Mouse (Mus musculus): ENCODE data around the gene Samd4.
A peak's percentile ranks its signal among the peaks of the same experiment; 100 is the strongest.
"Not testable (repeated sequence)": the region's sequence is repeated elsewhere in the genome, so short reads cannot be mapped to it uniquely, and the experiment has no call there.

Samd4 gene

DNA sequence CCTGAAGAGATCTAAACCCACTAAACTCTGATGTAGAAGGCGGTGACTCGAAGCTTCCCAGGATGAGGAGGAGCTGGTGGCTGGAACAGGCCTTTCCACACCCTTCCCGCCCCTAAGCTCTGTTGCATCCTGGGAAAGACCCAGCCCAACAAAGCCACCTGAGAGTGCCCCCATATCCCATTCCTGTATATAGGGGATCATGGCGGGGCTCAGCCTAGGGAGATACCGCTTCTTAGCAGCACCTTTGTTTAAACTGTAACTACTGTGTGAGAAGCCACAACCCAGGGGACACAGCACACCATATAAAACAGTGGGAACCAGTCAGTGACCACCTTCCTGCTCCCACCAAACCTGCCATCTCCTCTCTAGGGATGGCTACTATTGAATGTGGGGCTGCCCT, 193.2 kb downstream of the Samd4 start:
- no peak for DNase-seq

DNA sequence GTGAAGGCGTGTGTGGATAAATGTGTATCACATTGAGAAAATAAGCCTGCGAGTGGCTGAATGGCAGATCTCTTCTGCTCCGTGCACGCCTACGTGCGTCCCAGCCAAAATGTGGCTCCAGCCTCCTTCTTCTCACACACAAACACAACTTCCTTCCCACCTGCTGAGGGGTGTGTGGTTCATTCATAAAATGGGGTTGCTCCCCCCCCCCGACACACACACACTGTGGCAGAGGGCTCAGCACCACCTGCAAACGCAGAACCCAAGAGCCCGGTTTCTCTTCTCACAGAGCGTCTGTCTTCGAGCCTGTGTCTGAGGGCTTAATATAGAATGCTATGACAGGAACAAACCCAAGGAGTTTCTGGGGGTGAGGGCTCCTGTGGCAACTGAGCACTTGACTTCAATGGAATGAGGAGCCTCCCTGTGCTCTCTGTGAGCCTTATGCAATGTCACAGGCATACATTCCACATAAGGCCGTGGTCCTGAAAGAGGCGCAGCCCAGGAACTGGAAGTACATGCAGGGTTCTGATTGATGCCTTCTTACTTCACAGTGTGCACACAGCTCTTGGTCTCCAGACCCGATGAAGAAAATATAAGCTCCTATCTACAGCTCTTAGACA, 194.4 kb downstream of the Samd4 start:
- no peak for DNase-seq

DNA sequence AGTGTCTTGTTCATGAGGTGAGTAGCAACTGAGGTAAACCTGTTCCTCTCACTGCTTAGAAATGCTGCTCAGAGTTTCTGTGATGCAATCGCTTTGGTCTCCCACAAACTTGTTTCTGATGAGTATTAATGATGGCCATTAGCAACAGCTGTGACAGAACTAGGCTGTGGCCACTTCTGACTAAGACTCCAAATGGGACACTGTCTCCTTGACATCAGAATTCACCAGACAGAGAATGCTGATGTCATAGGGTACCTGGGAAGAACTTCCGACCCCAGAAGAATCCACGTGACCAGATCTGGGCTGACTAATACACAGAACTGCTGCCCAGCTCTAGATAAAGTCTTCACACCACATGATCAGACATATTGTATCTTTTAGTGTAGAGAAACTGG, 194.9 kb downstream of the Samd4 start:
- no peak for DNase-seq

DNA sequence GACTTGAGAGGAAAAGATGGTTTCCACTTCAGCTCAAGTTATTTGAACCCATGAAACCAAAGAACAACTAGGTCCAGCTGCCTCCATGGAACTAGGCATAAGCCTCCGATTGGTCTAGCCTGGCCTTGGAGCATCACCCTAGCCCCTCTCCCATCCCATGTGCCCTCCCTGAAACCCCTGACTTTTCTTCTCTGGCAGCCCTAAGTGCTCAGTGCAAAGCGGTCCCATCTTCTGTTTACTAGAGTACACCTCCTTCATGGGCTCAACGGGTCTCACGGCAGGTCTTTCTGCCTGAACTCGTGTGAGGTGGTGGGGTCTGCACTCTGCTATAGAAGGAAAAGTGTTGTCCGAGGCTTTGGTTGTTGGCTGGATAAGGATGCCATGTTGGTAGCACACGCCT, 197.3 kb downstream of the Samd4 start:
- no peak for DNase-seq

DNA sequence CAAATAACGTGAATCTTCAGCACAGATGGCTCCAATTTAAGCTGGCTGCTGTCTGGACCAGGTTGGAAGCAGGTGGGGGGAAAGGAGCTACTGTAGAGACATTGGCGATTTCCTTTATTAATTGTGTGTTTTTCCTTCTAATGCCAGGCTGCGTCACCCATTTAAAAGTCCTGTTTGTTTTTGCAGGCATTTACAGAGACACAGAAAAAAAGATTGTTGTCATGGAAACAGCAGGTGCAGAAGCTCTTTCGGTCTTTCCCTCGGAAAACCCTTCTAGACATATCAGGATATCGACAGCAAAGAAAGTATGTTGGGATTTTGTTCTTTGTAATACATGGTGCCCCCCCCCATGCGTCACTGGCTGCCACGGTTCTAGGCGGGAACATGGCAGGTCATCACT, 200.7 kb downstream of the Samd4 start:
- no peak for DNase-seq

DNA sequence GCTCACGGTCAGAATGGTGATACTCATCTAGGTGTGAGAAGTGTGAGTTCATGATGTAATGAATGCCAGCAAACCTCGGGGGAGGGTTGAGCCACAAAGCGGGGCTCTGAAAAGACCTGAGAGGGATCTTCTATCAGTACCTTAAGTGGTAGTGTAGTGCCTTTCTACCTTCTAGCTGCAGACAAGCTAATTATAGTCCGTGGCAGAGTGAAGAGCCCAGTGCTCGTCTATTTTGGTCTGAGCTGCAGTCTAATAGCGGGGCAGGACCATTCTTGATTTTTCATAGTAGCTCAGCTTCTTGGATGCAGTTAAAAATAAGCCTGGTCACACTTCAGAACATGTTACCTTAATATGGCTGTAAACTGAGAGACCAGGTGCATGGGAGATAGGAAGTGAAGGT, 201.2 kb downstream of the Samd4 start:
- DNase-seq: no peak

DNA sequence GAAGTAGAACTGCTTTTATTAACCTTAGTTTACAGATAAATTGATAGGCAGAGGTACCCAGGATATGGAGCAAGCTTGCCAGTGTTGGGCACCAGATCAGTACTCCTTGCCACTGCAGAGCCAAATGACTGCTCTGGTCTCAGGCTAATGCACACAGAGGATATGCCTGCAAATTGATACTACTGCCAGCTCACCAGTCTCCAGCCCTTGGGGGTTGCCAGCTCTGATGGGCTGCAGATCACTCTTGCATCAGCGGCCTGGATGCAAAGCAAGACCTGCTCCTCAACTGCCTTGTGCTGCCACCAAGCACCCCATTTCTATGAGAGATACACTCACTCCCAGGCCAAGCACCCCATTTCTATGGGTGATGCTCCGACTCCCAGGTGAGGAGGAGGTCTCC, 202.0 kb downstream of the Samd4 start:
- no peak for DNase-seq

DNA sequence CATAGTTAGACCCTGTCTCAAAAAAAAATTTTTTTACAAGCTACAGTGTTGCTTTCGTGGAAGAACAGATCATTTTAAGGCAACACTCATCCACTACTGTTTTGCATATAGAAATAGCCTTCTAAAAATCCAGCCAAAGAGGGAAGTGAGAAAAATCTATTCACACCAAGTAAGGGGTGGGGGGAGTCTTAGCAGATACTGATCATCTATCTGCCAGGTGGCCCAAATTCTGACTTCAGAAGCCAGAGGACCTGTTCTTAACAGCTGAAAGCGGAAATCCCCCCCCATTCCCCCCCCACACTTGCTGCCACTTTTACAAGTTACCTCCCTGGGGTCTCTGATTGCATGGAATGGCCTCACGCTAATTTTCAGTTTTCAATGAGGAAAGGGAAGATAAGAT, 203.5 kb downstream of the Samd4 start:
- no peak for DNase-seq

DNA sequence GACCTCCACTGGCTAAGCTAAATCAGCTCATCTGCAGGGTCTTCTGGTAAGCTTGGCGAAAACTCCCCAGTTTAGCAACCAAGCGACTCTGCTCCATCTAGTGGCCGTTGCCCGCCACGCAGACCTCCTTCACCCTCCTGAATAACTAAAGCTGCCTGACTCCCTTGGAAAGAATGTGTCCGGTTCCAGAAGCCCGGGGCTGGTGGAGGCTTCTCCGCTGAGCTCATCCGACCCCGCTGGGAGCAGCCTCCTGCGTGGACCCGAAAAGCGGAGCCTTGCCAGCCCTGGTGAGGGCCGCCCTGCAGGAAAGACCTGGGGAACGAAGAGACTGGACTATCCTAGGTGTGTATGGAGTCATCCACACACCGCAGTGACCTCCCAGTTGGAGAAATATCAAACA, 204.1 kb downstream of the Samd4 start:
- peak; percentile 52 for DNase-seq

DNA sequence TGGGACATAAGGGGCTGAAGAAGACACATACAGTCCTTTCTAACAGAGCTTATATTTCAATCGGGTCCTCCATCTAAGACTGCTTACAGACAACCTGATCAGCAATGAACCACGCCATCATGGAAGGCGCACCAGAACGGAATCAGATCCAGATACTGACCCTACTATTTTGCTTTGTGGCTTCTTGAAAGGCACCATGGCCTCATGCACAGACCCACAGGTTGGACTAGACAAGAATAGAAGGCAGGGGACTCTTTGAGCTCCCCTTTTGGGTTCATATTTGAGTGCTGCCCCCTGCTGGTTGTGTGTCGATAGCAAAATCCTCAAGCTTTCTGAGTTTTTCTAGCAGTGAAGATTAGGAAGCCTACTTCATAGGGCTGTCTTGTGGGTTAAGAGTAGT, 204.5 kb downstream of the Samd4 start:
- DNase-seq: peak; percentile 78

DNA sequence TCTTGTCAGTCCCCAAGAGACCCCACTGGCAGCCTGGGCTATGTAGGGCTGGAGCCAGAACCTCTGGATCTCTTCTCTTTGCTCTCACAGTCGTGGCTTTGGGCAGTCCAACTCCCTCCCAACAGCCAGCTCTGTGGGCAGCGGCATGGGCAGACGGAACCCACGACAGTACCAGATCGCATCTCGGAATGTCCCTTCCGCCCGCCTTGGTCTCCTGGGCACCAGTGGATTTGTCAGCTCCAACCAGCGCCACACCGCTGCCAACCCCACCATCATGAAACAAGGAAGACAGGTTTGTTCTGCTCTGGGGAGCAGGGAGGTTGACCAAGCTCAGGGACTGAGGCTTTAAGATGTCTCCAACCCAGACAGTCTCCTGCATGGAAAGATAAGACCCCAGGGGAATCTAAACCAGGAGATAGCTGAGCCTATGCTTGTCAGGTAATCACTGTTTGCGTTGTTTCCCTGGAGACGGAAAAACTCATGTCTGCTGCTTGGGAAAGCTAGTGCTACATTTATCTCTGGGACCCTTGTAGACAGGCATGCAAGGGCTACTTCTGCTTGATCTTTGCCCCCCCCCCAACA, 205.1 kb downstream of the Samd4 start:
- no peak for DNase-seq

DNA sequence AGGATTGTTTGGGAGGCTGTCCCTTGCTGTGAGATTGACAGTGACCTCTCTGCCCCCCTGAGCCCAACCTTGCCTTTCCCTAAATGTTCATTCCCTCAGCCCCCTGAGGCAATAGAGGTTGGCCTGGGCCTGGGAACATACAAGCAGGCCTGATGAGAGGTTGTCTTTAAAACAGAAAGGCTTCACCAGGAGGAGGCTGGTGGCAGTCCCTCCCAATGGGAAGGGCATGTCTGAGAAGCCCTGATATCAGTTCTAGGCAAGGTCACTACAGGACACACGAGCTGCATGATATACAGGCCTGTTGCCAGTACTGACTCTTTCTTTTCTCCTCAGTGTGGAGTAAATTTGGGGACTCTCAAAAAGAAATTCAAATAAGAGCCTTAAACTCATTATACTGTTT, 205.7 kb downstream of the Samd4 start:
- no peak for DNase-seq

DNA sequence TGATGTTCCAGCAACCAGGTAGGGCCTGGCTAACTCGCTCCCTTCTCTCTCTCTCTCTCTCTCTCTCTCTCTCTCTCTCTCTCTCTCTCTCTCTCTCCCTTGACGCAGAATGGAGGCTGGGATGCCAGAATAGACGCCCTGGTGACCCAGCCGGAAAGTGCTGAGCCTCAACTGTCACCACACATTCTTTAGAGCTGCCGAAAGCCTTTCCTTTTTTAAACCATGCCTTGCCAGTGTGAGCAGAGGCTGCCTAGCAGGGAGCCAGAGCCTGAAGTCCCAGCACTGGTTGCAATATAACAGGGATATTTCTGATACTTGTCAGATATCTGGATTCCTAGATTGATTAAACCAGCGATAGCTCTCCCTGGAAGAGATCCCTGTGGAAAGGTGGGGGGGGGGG, 206.5 kb downstream of the Samd4 start:
- DNase-seq: no peak

DNA sequence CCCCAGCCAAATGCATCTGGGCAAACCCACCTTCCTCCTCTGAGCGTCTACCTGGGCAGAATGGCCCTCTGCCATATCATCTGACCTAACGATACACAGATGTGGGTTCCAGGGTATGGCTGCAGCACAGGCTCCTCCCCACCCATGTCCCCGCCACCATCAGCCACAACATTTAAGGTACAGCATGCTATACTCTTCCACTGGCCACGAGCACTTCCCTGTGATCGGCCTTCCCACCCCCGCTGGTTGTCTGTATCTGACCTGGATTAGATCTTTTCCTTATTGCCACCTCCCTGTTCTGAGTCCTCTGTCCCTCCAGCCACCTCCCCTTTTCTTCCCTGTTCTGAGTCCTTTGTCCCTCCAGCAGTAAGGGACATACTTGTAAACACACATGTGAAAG, 209.3 kb downstream of the Samd4 start:
- DNase-seq: no peak

DNA sequence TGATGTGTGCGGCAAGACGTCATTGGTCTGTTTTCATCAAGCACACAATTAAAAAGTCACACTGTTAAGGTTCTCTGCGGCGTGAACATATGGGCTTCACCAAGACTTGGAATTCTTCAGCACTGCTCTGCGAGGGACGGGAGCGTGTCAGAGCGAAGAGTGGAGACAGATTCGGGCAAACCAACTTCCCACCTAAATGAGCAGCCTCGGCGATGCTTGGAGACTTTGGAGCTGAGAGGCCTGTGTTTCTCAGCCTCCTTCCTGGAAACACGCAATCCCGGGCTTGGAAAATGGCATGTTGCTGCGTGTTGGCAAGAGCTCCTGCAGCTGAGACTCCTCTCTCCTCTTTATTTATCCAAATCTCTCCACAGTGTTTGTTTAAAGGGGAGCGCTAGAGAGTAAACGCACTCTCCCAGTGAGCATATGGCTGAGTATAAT, 210.7 kb downstream of the Samd4 start:
- DNase-seq: no peak

DNA sequence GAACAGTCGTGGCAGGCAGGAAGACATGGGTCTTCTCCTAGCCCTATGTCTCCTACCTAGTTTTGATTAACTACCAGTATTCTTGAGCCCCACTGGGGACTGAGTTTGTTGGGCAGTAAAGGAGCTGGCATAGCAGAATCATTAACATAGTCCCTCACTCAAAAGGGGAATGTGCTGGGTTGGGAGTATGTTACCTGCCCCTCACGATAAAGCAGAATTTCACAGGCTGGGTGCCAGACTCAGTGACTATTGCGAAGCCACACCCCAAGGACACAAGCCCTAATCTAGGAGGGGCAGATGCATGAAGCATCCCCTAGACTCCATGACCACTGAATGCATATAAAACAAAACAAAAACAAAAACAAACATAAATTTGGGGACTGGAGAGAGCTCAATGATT, 212.4 kb downstream of the Samd4 start:
- no peak for DNase-seq

DNA sequence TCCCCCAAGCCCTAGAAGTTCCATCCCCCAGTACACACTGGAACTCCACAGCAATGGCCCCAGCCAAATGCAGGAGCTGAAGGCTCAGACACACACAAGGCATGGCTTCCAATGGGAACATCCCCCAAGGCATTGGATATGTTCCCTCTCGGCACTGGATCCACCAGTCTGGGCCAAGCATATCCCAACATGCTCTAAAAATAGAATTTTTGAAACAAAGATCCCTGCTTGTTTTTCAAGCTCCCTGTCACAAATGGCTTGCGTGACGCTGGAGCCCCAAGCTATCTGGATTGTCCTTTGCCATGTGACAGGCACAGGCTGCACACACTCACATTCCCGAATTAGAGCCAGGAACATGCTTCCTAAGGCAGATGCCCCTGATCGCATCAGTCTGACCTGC, 213.7 kb downstream of the Samd4 start:
- no peak for DNase-seq

DNA sequence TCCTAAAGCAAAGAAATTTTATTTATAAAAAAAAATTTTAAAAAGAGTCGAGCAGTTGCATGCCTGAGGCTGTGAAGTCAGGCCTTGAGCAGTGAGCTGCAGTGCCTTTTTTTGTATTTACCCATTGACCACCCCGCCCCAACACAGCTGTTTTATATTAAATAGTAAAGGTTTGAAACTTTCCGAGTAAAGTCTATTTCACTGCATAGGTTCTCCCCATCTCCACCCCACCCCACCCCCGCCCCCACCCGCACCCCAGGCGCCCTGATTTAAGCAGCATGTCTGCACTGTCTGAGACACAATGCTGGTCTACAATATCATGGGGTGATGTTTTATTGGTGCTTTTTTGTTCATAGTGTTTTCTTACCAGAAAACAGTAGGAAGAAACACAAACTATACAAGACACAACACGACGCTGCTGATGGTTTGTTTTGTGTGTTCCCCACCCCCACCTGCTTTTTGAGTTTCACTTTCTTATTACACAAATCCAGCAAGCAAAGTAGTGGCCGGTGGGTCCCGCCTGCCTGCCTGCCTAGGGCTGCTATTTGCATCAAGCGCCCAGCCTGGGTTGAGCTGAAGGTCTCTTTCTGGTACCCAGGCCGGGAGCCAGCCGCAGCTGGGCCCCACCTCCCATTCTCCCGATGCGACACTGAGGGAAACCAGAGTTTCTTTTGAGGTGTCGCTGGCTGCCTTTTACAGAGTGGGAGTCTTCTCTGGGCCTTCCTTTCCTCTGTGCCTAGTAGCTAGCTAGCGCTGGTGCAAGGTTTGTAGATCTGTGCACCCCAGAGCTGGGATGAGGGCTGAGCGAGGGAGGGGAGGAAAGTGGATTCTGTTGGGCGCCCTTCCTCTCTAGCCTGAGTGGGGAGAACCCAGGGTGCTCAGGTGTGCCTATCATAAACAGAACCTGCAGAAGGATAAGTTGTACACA, 221.9 kb downstream of the Samd4 start:
- no peak for DNase-seq

DNA sequence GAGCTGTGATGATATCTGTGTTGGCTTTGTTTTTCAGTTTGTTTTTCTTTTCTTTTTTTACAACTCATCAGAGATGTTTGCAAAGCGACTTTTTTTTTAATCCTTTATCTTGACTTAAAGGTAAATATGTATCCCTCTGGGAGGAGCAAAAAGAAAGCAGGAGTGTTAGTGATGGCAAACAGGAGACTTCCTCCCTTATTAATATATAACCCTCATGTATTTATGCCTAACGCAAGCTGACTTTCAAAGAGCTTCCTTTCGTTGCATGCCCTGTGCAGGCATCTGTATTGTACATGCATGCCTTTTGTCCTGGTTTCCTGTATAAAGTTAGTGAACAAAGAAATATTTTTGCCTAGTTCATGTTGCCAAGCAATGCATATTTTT, 222.5 kb downstream of the Samd4 start:
- DNase-seq: no peak

DNA sequence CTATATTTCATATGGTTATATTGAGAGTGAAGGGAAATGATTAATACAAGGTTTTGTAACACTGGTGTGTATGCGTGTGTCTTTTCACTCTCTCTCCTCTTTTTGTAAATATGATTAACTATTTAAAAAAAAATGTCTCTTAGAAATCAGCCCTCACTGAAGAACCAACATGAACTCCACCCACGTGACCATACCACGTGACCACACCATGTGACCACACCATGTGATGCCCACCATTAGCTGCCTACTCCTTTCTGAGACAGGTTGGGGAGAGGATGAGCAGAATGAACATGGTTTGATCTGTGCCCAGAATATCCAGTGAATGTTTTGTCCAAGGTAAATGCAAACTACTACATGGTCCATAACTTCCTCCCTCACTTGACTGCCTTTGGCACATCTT, 223.1 kb downstream of the Samd4 start:
- DNase-seq: no peak

DNA sequence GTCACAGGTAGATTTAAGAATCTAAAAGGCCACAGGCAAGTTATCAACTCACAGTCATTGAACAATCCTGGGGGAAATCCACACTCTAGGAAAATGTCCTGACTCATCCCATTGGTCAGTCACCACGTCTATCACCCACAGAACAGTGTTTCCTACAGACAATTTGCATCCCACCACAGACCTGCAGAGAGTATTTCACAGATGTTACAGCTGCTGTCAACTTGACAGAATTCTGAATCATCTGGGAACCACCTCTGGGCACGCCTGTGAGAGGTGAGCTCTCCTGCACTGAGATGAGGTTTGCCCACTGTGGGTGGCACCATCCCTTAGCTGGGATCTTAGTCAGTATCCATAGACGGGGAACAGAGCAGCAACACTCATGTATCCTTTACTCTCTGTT, 224.8 kb downstream of the Samd4 start:
- DNase-seq: no peak

DNA sequence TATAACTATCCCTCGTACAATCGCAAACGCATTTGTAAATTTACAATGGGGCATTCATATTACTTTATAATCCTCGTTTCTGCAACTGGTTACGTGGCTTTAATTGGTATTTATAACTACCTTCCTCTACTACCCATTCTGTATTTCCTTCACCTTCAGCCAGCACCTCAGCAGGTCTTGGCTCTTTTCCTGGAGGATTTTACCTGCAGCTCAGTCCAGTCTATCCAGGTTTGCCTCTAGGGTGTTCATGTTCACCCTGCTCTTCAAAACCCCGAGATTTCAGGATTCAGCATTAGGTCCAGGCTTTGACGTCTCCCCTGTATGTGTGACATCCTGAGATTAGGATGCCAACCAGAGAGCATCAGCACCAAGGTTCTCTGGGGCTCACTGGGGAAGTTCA, 227.7 kb downstream of the Samd4 start:
- DNase-seq: not testable (repeated sequence)

DNA sequence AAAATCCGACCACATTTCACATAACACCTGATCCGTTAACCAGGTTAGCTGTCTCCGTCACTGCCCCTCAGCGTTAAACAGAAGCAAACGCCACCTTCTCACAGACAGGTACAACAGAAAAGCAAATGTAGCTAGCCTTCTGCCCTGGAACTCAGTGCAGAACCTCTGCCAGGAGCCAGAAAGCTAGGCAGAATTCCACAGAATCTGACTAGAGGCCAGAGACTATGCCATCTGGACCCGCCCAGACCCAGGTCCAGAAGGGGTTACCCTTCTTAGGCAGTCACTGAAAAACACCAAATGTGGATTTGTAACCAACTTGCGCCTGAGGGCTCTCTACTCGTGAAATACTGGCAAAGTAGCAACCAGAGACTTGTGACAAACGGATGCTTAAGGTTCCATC, 228.7 kb downstream of the Samd4 start:
- peak; percentile 22 for DNase-seq

DNA sequence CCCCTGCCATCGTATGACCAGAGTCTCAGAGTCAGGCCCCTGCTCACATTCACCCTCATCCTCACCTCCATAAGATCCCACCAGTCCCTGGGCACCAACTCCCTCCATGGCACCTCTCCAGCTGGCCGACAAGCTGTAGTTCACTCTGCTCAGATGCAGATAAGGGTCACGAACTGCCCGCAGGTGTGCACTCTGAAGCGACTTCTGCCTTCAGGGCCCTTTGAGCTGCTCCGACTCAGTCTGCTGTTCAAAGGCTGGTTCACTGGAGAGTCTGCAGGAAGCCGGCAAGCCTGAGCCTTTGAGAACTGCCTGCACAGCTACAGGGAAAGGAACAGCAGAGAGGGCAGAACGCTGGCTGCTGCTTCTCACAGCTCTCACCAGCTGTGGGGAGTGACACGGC, 232.5 kb downstream of the Samd4 start:
- no peak for DNase-seq

Data from cerebellum, adult 8-10 months (tissue).